Mouse (Mus musculus): ENCODE data around the gene Prodh2.
"Not testable (repeated sequence)": the region's sequence is repeated elsewhere in the genome, so short reads cannot be mapped to it uniquely, and the experiment has no call there.

The Prodh2 gene

DNA sequence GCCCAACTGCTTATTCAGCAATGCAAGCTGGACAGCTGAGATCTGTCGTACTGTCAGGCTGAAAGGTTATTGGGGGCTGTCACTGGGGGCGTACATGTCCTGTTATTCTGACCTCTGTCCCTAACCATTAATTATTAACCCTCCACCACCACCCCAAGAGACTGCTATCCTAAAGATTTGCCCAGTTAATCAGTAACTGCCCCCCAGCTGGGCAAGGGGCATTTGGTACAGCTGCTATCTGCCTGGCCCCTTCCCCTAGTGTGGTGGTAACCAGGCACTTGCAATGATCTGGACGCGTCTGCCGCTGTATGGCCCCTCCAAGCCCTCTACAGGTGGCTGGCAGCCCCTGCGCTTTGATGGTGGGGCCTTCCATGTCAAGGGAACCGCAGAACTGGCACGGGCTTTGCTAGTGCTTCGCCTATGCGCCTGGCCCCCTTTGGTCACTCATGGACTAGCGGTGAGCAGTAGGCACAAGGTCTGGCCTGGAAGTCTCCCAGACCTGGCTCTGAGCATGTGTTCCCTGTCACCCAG, at the start of gene Prodh2:
TSS of gene Prodh2 (plus strand) at position 222 of the 531 bp plus-strand sequence.
- DNase-seq (ENCODE audit: low read depth, low spot score): peak; percentile 65

DNA sequence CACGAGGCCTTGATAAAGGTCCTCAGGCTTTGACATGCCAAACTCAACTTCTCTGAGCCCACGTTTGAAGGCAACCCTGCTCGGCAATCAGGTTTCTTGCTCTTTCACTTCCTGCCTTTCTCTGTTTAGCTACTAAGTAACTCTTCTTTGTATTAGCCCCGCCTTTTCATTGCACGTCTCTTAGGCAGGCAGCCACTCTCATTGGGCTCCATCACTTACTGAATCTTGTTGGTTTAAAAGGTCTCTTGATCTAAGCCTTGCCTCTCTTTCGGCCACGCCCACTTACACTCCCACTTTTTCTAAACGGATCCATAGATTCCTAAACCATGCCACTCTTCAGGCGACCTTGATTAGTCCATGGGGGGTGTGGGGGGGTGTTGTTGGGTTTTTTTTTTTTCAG, 49.7 kb upstream of the Prodh2 start:
- DNase-seq (ENCODE audit: low read depth, low spot score): peak; percentile 84

DNA sequence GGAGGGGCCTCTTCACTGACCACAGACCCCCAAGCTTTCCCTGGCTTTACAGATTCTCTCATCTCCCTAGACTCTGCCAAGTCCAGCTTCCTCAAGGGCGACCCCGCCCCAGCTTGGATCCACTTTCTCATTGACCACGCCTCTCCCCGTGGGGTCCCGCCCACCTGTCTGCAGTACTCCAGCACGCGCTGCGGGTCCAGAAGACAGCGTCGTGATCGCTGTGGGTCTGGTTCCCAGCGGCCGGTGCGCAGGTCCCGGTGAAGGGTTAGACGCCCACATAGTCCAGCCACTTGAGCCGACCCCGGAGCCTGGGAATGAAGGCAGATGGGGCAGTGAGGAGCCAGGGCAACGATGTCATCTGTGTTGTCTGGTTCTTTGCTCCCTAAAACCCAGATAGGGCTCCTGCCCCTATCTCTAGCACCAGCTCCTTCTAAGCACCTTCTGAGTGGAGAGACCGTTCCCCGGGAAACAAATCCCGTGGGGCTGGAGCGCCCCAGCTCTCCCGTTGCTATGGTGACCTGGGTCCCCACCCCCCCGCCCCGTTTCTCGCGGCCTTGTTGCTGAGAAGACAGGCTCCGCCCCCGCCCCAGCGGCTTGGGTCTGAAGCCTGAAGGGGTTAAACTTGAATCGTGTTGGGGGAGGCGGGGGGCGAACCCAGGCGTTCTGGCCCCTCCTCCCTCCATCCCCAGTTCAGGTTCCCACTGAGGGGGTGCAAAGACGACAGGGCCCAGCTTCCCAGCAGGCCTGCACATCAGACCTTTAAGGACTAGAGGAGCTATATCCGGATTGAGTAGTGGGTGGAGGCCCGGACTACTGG, 49.1 kb upstream of the Prodh2 start:
- DNase-seq (ENCODE audit: low read depth, low spot score): peak; percentile 86

DNA sequence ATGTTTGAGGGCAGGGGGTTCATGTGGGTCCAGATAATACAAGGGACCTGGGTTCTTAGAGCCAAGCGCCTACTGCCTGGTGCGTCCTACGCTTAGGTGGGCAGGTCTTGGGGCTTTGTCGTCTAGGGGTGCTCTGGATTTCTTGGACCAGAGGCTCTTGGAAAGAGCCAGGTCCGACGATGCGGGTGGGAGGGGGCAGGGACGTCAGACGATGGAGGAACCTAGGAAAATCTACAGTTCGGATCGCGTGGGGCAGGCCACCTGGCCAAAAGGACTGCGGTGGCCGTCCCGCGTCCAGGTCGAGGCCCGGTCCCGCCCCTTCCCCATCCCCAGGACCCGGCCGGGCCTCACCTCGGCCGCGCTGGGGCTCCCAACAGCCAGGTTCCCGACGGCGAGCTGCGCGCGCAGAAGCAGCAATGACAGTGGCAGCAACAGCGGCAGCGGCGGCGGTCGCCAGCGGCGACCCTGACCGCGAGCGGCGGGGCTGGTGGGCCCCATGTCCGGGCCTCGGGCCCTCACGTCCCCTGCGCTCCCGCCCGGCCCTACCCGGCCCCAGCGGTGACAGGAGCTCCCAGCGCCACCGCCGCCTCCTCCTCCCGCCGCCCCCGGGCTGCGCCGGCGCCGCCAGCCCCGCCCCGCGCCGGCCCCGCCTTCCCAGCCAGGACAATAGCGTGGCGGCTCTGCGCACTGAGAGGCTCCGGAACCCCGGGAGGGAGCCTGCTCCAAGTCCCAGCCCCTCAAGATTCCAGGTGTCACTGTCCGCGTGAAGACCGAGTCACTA, 48.3 kb upstream of the Prodh2 start, which contains the start of gene Aplp1:
TSS of gene Aplp1 (minus strand) at position 565 of the 781 bp plus-strand sequence.
- DNase-seq (ENCODE audit: low read depth, low spot score): peak; percentile 69

DNA sequence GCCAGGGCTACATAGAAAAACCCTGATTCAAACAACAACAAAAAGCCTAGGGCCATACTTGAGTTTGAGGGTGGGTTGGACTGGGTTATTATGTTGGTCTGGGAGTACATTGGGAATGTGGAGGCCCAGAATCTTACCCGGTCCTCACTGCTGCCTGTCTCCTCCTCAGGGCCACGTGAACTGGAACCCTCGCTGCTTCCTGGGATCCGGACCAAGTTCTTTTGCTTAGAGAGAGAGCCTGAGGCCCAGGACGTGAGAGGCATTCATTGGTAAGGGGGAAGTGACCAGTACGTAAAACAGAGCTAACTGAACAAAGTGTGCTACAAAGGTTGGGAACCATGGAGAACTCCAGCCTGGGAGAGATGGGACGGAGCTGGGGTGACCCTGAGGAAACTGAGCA, 43.2 kb upstream of the Prodh2 start:
- no peak for DNase-seq (ENCODE audit: low read depth, low spot score)

DNA sequence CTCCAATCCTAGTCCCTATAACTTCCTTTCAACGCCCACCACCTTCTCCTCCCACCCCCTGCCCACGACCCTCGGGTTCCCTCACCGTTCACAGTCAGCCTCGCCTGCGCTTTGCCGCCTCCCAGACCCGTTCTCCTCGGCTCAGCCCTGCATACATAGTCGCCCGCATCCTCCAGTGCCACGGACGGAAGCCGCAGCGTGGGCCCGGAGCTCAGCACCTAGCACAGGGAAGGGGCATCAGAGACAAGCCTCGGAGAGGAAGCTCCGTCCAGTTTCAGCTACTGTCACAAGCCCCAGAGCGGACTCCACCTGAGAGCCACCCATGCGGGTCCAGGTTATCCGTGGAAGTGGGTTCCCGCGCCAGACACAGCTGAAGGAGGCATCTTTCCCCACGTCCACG, 40.1 kb upstream of the Prodh2 start:
- no peak for DNase-seq (ENCODE audit: low read depth, low spot score)

DNA sequence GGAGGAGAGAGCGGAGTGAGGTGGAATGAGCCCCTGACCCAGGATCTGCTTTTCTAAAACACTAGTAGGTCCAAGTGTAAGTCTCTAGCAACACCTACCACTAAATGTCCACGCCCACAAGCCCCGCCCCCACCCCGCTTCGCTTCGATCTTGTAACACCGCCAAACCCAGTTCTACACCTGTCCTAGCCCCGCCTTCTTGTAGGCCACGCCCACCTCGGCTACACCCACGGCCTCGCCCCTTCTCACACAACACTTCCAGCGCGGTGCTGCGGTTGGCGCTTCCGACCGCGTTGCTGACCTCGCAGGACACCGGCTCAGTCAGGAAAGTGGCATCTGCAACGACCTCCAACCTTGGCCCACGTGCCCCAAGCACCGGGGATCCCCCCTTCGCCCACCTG, 39.7 kb upstream of the Prodh2 start:
- peak; percentile 91 for DNase-seq (ENCODE audit: low read depth, low spot score)

DNA sequence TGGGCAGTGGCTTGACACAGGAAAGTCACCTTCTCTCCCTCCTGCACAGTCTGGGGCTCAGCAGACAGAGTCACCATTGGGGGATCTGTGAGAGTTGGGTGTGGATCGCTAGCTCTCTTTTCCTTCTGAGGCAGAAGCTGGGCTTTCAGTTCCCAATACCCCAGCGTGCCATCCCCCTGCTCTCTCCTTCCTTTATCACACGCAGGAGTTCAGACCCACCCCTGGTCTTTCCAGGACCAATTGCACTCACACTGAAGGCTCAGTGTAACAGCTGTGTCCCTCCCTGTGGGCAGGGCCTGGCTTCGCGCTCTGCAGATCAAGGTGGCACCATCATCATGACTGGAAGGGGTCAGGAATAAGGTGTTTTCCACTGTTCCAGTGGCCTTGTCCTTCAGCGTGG, 39.2 kb upstream of the Prodh2 start:
- peak; percentile 54 for DNase-seq (ENCODE audit: low read depth, low spot score)

DNA sequence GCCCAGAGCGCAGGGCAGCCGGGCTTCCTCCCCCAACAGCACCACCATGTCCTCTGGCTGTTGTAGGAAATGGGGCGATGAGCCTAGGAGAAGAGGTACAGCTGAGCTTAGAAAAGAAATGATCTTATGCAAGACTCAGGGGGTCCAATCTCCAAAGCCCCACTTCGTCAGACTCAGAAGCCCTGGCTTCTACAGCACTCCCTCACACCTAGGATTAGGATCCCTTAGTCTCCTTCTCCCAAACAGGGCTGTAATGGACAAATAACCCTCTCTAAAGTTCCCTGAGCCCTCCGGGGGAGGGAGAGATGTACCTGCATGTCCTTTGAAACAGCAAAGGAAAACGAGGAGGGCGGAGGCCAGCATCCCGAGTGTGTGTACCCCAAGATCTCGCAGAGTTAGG, 36.9 kb upstream of the Prodh2 start:
- DNase-seq (ENCODE audit: low read depth, low spot score): no peak

DNA sequence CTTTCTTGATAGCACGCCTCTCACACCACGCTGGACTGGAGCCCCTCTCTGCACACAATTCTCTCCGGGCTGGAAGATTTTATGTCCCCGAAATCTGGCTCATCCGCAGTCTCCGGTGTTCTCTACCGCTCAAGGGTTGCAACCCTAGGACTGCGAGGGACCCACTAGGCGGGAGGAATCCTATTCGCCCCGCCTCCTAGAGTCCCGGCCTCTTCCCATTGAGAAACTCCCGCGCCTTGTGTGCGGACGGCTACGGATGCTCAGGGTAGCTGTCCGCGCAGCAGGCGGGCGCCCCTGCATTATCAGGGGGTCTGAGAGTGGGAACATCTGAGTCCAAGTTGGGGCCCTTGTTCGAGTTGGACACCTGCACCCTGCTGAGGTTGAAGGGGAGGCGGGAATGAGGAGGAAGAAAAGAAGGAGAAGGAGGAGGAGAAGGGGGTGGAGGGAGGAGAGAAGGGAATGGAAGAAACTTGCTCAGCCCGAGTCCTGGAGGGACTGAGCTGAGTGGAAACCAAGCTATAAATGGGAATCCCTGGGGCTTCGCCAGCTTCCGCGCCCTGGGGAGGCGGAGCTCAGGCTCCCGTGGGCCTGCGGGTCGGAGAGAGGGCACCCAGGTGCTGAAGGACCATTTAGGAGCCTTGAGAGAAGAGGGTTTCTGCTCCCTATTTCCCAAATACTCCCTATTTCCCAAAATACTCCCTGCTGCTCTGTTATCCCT, 36.4 kb upstream of the Prodh2 start:
- DNase-seq (ENCODE audit: low read depth, low spot score): no peak

DNA sequence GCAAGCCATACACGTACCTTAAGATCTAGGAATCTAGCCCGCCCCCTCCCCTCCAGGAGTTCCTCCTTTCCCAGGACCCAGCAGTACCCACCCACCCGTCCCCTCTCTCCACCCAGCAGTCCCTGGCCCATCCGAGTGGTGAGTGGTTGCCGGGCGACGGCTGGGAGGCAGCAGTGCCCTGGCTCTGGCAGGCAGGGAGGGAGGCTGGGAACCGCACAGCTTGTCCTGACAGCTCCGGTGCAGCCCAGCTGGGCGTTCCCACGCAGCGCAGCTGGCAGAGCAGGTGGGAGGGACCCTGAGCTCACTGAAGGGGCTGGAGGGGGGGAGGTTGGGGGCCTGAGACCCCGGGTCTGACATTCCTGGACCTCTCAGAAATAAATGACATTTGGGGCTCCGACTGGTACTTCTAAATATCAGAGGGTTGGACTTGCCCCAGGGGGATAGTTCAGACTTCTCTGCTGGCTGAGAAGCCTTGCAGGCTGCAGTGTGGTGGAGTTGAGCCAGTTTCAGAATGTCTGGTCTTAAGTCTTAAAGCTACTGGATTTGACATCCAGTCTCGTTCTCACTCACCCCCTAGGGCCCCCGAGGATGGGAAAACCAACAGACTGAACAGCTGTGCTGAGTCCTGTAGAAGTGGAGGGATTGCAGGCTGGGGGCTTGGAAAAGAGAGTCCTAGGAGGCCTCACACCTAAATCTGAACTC, 35.6 kb upstream of the Prodh2 start, which contains the start of the genes Kirrel2 and Nphs1:
TSS of gene Kirrel2 (minus strand) at position 62 of the 702 bp plus-strand sequence.
TSS of gene Nphs1 (plus strand) at position 687 of the 702 bp plus-strand sequence.
- peak; percentile 54 for DNase-seq (ENCODE audit: low read depth, low spot score)

DNA sequence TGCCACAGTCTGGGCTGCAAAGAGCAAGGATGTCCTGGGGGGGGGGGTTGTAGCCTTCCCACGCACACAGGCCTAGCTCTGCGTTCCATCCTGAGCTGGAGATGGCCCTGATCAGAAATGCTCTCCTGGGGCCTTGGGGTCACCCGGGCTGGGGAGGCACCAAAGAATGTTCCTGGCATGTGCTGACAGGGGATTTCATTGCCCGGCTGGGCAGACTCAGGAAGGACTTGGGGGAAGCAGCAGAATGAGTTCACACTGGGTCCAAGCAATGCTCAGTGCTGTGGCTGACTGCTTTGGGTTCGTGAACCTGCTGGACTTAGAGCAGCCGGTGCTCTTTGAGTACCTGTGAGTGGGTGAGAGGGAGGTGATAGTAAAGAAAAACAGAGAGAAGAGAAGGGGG, 33.9 kb upstream of the Prodh2 start:
- DNase-seq (ENCODE audit: low read depth, low spot score): no peak

DNA sequence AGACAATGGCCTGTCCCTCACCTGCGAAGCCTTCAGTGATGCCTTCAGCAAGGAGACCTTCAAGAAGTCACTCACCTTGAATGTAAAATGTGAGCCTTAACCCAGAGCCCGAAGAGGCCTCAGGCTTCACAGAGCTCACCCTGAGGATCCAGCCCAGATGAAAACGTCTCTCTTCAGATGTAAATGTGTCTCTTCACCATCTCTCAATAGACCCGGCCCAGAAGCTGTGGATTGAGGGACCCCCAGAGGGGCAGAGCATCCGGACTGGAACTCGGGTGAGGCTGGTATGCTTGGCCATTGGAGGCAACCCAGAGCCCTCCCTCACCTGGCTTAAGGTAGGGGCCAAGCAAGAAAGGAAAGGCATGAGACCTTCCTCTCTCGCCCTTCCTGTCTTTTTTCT, 29.9 kb upstream of the Prodh2 start:
- peak; percentile 93 for DNase-seq (ENCODE audit: low read depth, low spot score)

DNA sequence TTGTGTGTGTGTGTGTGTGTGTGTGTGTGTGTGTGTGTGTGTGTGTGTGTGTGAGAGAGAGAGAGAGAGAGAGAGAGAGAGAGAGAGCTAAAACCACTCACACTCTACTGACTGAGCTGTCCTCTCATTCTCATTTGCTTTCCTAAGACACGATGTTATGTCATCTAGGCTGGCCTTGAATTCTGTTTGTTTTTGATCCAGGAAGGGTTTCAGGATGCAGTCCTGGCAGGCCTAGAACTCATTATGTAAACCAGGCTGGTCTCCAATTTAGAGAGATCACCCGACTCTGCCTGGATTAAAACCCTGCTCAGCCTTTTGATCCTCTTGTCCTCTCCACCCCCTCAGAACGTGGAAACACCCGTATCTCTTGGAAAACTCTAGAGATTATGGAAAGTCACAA, 29.4 kb upstream of the Prodh2 start:
- peak; percentile 62 for DNase-seq (ENCODE audit: low read depth, low spot score)

DNA sequence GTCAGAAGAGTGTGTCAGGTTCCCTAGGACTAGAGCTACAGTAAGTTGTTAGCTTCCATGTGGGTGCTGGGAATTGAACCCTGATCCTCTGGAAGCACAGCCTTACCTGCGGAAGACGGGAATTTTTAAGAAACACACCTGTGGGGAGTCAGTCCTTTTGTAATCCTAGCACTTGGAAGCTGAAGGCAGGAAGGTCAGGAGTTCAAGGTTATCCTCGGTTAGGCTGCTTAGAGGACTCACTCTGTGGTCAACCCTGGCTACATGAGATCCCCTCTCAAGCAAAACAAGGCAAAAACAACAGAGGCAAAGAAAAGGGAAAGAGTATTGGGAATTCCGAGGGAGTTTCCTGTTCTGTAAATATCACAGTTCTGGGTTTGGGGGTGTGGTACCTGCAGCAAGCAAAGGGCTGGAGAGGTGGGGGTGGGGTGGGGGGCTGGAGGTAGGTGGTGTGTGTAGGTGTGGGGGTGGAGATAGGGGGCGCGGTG, 28.6 kb upstream of the Prodh2 start:
- DNase-seq (ENCODE audit: low read depth, low spot score): peak; percentile 95

DNA sequence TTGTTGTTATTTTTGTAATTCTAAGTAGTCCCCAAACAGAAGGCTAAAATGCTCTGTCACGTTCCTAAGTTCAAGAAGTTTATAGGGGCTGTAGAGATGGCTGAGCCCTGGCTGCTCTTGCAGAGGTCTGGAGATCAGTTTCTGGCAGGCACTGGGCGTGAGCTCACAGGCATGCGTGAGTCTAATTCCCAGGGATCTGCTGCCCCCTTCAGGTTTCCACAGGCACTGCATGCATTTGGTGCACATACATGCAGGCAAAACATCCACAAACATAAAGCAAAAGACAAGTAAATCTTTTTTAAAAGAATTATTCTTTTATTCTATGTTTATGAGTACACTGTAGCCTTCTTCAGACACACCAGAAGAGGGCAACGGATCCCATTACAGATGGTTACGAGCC, 21.0 kb upstream of the Prodh2 start:
- peak; percentile 82 for DNase-seq (ENCODE audit: low read depth, low spot score)

DNA sequence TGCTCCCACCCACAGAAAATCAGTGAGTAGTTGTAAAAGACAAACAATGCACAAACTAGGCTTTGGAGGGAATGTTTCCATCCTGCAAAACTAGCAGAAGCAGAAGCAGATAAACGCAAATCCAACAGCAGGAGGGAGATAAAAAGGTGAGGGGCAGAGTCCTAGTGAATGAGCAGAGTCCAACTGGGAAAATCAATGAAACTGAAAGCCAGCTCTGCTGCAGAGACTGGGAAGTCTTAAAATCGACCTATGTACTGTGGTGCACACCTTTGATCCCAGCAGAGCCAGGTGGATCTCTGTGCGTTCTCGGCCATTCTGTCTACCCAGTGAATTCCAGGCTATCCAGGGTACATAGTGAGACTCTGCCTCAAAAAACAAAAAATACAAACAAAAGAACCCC, 18.4 kb upstream of the Prodh2 start:
- DNase-seq (ENCODE audit: low read depth, low spot score): no peak

DNA sequence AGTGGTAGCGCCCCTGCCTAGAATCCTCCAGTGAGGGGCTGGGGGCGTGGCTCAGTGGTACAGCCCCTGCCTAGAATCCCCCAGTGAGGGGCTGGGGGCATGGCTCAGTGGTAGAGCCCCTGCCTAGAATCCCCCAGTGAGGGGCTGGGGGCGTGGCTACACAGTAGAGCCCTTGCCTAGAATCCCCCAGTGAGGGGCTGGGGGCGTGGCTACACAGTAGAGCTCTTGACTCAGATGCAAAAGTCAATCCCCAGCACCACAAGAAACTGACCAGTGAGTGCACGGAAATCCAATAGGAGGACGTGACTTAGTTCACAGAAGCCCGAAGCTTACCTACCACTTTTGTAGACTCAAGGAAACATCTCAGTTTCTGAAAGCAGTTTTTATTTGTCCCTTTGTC, 17.3 kb upstream of the Prodh2 start:
- not testable (repeated sequence) for DNase-seq (ENCODE audit: low read depth, low spot score)

DNA sequence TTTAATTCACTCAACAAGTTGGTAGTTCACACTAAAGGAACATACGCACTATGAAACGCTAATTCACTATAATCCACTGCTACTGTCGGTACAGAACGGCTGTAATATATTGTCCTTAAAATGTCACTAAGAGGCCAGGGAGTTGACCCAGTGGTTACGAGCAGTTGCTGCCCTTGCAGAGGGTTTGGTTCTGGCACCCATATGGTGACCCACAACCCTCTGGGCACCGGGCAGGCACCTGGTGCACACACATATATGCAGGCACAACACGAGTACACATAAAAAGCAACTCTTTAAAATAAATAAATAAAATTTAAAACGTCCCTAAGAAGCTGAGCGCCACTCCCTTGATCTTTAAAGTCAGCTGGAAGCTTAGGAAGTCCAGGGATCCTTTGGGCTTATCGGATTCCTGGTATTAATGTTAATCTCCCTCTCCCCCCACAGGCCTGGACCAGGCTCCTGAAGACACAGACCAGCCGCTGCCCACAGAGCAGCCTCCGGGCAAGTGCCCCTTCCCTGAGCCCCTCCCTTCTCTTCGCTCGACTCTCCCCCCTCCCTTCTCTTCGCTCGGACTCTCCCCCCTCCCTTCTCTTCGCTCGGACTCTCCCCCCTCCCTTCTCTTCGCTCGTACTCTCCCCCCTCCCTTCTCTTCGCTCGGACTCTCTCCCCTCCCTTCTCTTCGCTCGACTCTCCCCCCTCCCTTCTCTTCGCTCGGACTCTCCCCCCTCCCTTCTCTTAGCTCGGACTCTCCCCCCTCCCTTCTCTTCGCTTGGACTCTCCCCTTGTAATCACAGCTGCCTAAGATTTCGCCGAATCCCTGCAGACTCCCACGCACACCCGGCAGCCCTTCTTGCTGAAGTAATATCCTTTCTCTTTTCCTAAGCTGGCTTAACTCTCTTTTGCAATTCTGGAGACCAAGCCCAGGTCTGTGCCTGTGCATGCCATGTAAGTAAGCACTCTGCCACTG, 15.7 kb upstream of the Prodh2 start:
- DNase-seq (ENCODE audit: low read depth, low spot score): peak; percentile 30

DNA sequence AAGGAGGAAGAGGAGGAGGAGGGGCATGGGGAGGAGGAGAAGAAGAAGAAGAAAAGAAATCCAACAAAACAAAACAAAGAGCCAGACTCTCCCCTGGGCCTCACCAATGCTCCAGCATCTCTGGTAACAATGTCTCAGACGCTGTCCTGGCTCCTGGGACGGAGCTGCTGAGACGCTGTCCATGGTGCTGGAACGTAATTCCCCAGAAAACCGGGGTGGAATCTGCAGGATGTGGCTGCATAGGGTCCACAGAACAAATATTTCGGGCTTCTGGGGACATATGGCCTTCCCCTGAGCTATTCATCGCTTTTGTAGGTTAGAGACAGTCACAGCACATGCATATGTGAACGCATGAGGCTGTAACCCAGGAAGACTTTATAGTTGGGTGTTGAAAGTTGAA, 9.2 kb upstream of the Prodh2 start:
- peak; percentile 36 for DNase-seq (ENCODE audit: low read depth, low spot score)
